Mouse (Mus musculus): Measurements from ENCODE around the gene Pou2f3. TPM values are rescaled to one million over a fixed set of nuclear protein-coding genes. Genes with fewer than 3 reads are reported as not detected.

Gene Pou2f3
- polyA plus RNA-seq, 1 experiment from 2014 or later, result 0.09 TPM

- DNase-seq (ENCODE audit: low spot score), result no peak
- Histone ChIP-seq H3K4me1 (replicated peaks) (peaks cover 20% of the 10 kb centered on the region), H3K36me3 (no peaks in the 10 kb centered on the region), H3K9me3 (no peaks in the 10 kb centered on the region), H3K27me3 (ENCODE audit: insufficient read depth, poor library complexity, severe bottlenecking) (no peaks in the 10 kb centered on the region), H3K4me3 (no peak overlapping the region), H3K27ac (no peak overlapping the region)
- WGBS, result 98% methylated on average over 1 of the region's 1 CpGs
These were observed 135.6 kb downstream of the Pou2f3 start for GRCm38 (mm10) chr9:43074611-43075010.

Other genes with a start within 250 kb of the Pou2f3 start
- 7.9 and 8.2 TPM in 2 replicates for gene Arhgef12, start 103.1 kb downstream of the Pou2f3 start, polyA plus RNA-seq (2016; fragmentation: Nextera tagmentation; extraction: Ambion mirVana)
- 13.0 and 13.7 TPM in 2 replicates for gene Tmem136, start 93.8 kb downstream of the Pou2f3 start, polyA plus RNA-seq (2016; fragmentation: Nextera tagmentation; extraction: Ambion mirVana)
- 34.9 and 43.0 TPM in 2 replicates for gene Oaf, start 29.5 kb upstream of the Pou2f3 start, polyA plus RNA-seq (2016; fragmentation: Nextera tagmentation; extraction: Ambion mirVana)
- 1.9 and 2.1 TPM in 2 replicates for gene Trim29, start 100.5 kb upstream of the Pou2f3 start, polyA plus RNA-seq (2016; fragmentation: Nextera tagmentation; extraction: Ambion mirVana)

Data from hindbrain, embryonic 10.5 days (tissue).